Mouse (Mus musculus) embryonic facial prominence, embryonic 14.5 days (tissue): ENCODE results near the gene Arl5c. TPM values are rescaled to one million over a fixed set of nuclear protein-coding genes. Genes with fewer than 3 reads are reported as not detected.

Experiments used
- ATAC-seq: fragments of 200-750 bp; cut with Nextera tagmentation; 2 replicates; pipeline ENCODE4 v1.8.0; 2017; ENCODE audit warnings: low read depth, moderate number of reproducible peaks, moderate TSS enrichment
- DNase-seq: peaks from one replicate; pipeline ENCODE4 v3.0.0-alpha.2; 2015; ENCODE audit warnings: low spot score
- H3K27ac ChIP-seq: fragments of 300-500 bp; sonication (generic); replicated peaks from 2 replicates; pipeline ENCODE4 v1.5.1; 2014; ENCODE audit warnings: low read depth, mild to moderate bottlenecking, low read length, moderate library complexity
- H3K27me3 ChIP-seq: fragments of 300-500 bp; sonication (generic); replicated peaks from 2 replicates; pipeline ENCODE4 v1.6.1; 2014; ENCODE audit warnings: low read length; ENCODE audit not compliant: control insufficient read depth, insufficient read depth
- H3K36me3 ChIP-seq: fragments of 300-500 bp; sonication (generic); 2 replicates; pipeline ENCODE4 v1.6.1; 2014; ENCODE audit warnings: low read length, mixed read lengths; ENCODE audit not compliant: control insufficient read depth, insufficient read depth
- H3K4me1 ChIP-seq: fragments of 300-500 bp; sonication (generic); 2 replicates; pipeline ENCODE4 v1.6.1; 2014; ENCODE audit warnings: antibody characterized with exemption, low read length; ENCODE audit not compliant: control insufficient read depth, insufficient read depth
- H3K4me2 ChIP-seq: fragments of 300-500 bp; sonication (generic); 2 replicates; pipeline ENCODE4 v1.6.1; 2014; ENCODE audit warnings: low read depth, mild to moderate bottlenecking, low read length, moderate library complexity, mixed read lengths
- H3K4me3 ChIP-seq: fragments of 300-500 bp; sonication (generic); 2 replicates; pipeline ENCODE4 v1.5.1; 2014; ENCODE audit warnings: low read depth, mild to moderate bottlenecking, low read length
- H3K9ac ChIP-seq: fragments of 300-500 bp; sonication (generic); 2 replicates; pipeline ENCODE4 v1.6.1; 2014; ENCODE audit warnings: low read depth, mild to moderate bottlenecking, low read length, moderate library complexity, mixed read lengths
- H3K9me3 ChIP-seq: fragments of 300-500 bp; sonication (generic); 2 replicates; pipeline ENCODE4 v1.6.1; 2016; ENCODE audit warnings: low read length; ENCODE audit not compliant: control insufficient read depth
- WGBS: fragments of 180-500 bp; shearing (Covaris S2); extraction: QIAGEN DNeasy Blood & Tissue Kit; methylation state at CpG from one replicate; pipeline ENCODE4 v1.1.7; 2014; 5-methylcytosine and 5-hydroxymethylcytosine counted together
- polyA plus RNA-seq: library from polyadenylated mRNA; unstranded; fragments of >200 nt; fragmentation: Nextera tagmentation; extraction: Ambion mirVana; gene quantifications from 2 replicates; pipeline ENCODE4 v1.2.1, GENCODE M21; 2014

The Arl5c gene
- polyA plus RNA-seq, 1 experiment from 2014 or later: 7.0 TPM

- Histone ChIP-seq H3K9ac (peak overlapping the region; percentile 81), H3K4me3 (peak overlapping the region; percentile 72), H3K4me2 (peak overlapping the region; percentile 88), H3K27ac (peak overlapping the region; percentile 87), H3K4me1 (peaks cover 34% of the 10 kb centered on the region), H3K27me3 (no peaks in the 10 kb centered on the region), H3K36me3 (peaks cover 11% of the 10 kb centered on the region), H3K9me3 (no peaks in the 10 kb centered on the region)
- ATAC-seq (no peak; the same call in 1 of the 2 replicates), DNase-seq (no peak)
- WGBS: 1% methylated on average over 14 of the region's 23 CpGs
These were observed 26.2 kb upstream of the Arl5c start for GRCm38 (mm10) chr11:98022253-98022554.

- Histone ChIP-seq H3K4me2 (peak overlapping the region; percentile 88), H3K27ac (peak overlapping the region; percentile 87), H3K9ac (peak overlapping the region; percentile 81), H3K27me3 (no peaks in the 10 kb centered on the region), H3K9me3 (no peaks in the 10 kb centered on the region), H3K4me3 (peak overlapping the region; percentile 72), H3K36me3 (peaks cover 16% of the 10 kb centered on the region), H3K4me1 (peaks cover 34% of the 10 kb centered on the region)
- DNase-seq (peak; percentile 78), ATAC-seq (peak; percentile 12; the same call in 1 of the 2 replicates)
- WGBS: 5% methylated on average over 28 of the region's 34 CpGs
These were observed 25.7 kb upstream of the Arl5c start for GRCm38 (mm10) chr11:98021565-98022252.

- Histone ChIP-seq H3K27ac (peak overlapping the region; percentile 87), H3K36me3 (peaks cover 22% of the 10 kb centered on the region), H3K4me3 (peak overlapping the region; percentile 72), H3K9ac (peak overlapping the region; percentile 81; the same call in 1 of the 2 replicates), H3K4me2 (peak overlapping the region; percentile 88), H3K9me3 (no peaks in the 10 kb centered on the region), H3K4me1 (peaks cover 33% of the 10 kb centered on the region), H3K27me3 (no peaks in the 10 kb centered on the region)
- ATAC-seq (no peak), DNase-seq (no peak)
- 51% methylated on average over 2 of the region's 2 CpGs for WGBS
These were observed 25.1 kb upstream of the Arl5c start for GRCm38 (mm10) chr11:98021118-98021517.

- Histone ChIP-seq H3K9ac (no peak overlapping the region), H3K4me2 (peak overlapping the region; percentile 88), H3K27ac (peak overlapping the region; percentile 87), H3K9me3 (no peaks in the 10 kb centered on the region), H3K27me3 (no peaks in the 10 kb centered on the region), H3K4me3 (peak overlapping the region; percentile 72; the same call in 1 of the 2 replicates), H3K4me1 (peaks cover 29% of the 10 kb centered on the region), H3K36me3 (peaks cover 26% of the 10 kb centered on the region)
- DNase-seq (no peak), ATAC-seq (no peak)
- WGBS: 78% methylated on average over 1 of the region's 1 CpGs
These were observed 24.7 kb upstream of the Arl5c start for GRCm38 (mm10) chr11:98020710-98021109.

GRCm38 (mm10) chr11:98019883-98020610 is 24.1 kb upstream of the Arl5c start:
- WGBS: 32% methylated on average over 8 of the region's 8 CpGs
- ATAC-seq: no peak
- H3K4me1 ChIP-seq: peaks cover 28% of the 10 kb centered on the region
- no peaks in the 10 kb centered on the region for H3K27me3 ChIP-seq
- H3K27ac ChIP-seq: 0 out of 2 replicates have a peak overlapping the region, but pooled peaks have one; percentile 6
- no peaks in the 10 kb centered on the region for H3K9me3 ChIP-seq
- DNase-seq: no peak
- H3K9ac ChIP-seq: no peak overlapping the region
- no peak overlapping the region for H3K4me3 ChIP-seq
- peaks cover 32% of the 10 kb centered on the region for H3K36me3 ChIP-seq
- peak overlapping the region; percentile 88 for H3K4me2 ChIP-seq

GRCm38 (mm10) chr11:98018858-98019641 is 23.1 kb upstream of the Arl5c start:
- H3K27ac ChIP-seq: no peak overlapping the region
- no peak overlapping the region for H3K4me2 ChIP-seq
- H3K27me3 ChIP-seq: no peaks in the 10 kb centered on the region
- no peak overlapping the region for H3K9ac ChIP-seq
- whole genome bisulfite sequencing: 45% methylated on average over 10 of the region's 10 CpGs
- ATAC-seq (no peak), DNase-seq (no peak)
- peaks cover 28% of the 10 kb centered on the region for H3K4me1 ChIP-seq
- peaks cover 42% of the 10 kb centered on the region for H3K36me3 ChIP-seq
- no peaks in the 10 kb centered on the region for H3K9me3 ChIP-seq
- no peak overlapping the region for H3K4me3 ChIP-seq

GRCm38 (mm10) chr11:98018222-98018621 is 22.2 kb upstream of the Arl5c start:
- DNase-seq (no peak), ATAC-seq (no peak)
- peaks cover 25% of the 10 kb centered on the region for H3K4me1 ChIP-seq
- H3K36me3 ChIP-seq: peaks cover 49% of the 10 kb centered on the region
- no peaks in the 10 kb centered on the region for H3K27me3 ChIP-seq
- H3K9me3 ChIP-seq: no peaks in the 10 kb centered on the region
- H3K4me3 ChIP-seq: no peak overlapping the region
- no peak overlapping the region for H3K9ac ChIP-seq
- no peak overlapping the region for H3K4me2 ChIP-seq
- 54% methylated on average over 4 of the region's 6 CpGs for whole genome bisulfite sequencing
- H3K27ac ChIP-seq: no peak overlapping the region

GRCm38 (mm10) chr11:98016824-98017223 is 20.8 kb upstream of the Arl5c start:
- Histone ChIP-seq H3K9ac (no peak overlapping the region), H3K27ac (no peak overlapping the region), H3K4me1 (peaks cover 22% of the 10 kb centered on the region), H3K9me3 (no peaks in the 10 kb centered on the region), H3K4me3 (no peak overlapping the region), H3K36me3 (peaks cover 52% of the 10 kb centered on the region), H3K27me3 (no peaks in the 10 kb centered on the region), H3K4me2 (no peak overlapping the region)
- 67% methylated on average over 4 of the region's 4 CpGs for WGBS
- DNase-seq (no peak), ATAC-seq (no peak)
